Mouse (Mus musculus) layer of hippocampus, adult 11-12 months (tissue): ENCODE measurements around the gene Zbtb12.
A peak's percentile ranks its signal among the peaks of the same experiment; 100 is the strongest.
"Not testable (repeated sequence)": the region's sequence is repeated elsewhere in the genome, so short reads cannot be mapped to it uniquely, and the experiment has no call there.

ENCODE experiments used
- DNase-seq: peaks from one replicate; pipeline ENCODE4 v3.0.0; 2022; ENCODE audit warnings: low spot score

Gene Zbtb12

DNA sequence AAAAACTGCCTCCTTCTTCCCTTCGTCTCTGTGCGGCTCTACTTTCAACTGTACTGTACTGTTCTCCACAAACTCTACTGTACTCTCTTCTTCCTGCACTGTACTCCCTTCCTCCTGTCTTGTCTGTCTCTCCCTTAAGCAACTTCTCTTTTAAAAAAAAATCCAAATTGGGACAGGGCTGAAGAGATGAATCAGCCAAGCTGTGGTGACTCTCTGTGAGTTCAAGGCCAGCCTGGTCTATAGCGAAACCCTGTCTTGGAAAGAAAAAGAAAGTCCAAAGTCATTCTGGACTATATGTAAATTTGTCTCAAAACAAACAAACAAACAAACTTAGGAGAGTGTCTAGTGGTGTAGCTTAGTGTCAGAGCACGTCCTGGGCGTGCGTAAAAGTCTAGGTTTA lies 5.0 kb upstream of the Zbtb12 start:
- DNase-seq = no peak

DNA sequence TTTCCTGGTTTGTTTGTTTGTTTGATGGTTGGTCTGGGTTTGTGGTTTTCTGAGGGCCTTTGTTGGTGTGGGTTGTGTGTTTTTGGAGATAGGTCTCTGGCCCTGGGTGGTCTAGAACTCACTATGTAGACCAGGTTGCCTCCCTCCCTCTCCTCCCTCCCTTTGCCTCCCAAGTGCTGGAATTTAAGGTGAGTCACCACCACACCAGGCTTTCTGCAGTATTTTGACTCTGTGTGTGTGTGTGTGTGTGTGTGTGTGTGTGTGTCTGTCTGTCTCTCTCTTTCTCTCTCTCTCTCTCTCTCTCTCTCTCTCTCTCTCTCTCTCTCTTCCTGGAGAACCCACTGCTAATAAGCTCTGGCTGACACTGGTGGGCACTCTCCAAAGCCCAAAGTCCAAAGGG lies 1.9 kb downstream of the Zbtb12 start:
- no peak for DNase-seq

DNA sequence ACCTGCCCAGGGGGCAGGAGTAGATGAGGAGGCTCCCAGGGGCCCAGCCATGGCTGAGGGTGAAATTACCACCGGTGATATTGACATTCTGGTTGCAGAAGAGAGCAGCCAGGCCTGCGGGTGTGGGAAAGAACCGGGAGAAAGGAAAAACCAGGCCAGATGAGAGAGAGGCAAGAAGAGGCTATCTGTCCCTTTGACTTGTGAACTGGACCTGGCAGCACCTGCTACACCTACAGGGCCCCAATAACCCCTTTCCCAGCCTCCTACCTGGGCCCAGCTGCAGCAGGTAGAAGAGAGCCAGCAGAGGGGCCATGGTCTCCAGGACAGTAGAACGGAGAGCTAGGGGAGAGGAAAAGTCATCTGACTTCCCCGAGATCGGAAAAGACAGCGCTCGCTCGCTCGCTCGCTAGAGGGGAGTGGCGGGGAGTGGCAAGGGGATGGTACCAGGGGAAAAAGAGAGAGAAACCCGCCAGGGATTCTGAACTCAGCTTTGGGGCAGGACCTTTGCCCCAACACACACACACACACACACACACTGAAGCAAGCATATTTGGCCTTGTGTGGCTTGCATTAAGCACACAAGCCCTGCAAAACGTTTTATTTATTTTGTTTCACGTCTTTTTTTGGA lies 2.5 kb downstream of the Zbtb12 start, which contains the start of gene Gm20547:
Gm20547 (minus strand) TSS at position 360 of the 628 bp plus-strand sequence.
- DNase-seq = no peak

DNA sequence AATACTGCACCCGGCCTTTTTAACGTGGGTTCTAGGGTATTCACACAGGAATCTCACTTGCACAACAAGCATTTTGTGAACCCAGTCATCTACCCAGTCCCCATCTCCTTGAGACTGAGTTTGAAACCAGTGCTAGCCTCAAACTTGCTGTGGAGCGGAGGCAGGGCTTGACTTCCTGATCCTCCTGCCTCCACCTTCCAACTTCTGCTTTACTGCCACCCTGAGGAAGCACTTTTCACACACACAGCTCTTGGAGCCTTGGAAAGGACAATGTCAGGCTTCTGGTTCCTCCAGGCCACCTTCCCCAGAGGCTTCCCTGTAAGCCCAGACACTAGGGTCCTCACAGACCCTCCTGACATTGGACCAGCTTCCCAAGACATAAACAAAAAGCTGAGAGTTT lies 4.0 kb downstream of the Zbtb12 start:
- DNase-seq = no peak

DNA sequence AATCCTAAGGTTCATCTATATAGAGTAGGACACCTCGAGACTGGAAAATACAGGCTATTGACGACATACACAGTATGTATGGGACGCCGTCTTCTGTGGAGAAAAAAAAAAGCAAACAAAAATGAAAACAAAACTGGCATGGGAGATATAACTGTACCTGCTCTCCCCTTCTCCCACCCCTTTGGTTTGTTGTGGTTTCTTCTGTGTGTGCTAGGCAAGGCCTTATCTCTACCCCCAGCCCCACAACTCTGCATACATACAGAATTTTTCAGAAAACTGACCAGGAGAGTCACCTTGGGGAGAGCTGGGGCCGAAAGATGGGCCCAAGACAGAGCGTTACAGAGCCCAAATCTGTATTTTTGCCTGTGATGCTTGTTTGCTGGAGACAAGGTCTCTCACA lies 5.4 kb downstream of the Zbtb12 start:
- DNase-seq = no peak

DNA sequence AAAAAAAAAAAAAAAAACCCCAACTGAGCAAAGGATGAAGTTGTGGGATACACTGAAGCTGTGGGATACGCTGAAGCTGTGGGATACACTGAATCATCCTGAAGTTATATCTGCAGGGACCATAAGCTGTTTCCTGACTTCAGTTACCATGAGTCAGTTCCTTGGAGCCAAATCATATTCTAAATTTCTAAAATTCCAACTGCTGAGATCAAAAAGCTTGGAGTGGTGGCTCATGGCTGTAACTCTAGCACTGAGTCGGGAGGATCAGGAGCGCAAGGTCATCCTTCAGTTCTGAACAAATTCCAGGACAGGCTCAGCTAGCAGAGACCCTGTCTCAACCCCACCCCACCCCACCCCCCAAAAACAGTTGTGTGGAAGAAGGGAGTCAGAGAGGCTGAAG lies 6.3 kb downstream of the Zbtb12 start:
- no peak for DNase-seq

DNA sequence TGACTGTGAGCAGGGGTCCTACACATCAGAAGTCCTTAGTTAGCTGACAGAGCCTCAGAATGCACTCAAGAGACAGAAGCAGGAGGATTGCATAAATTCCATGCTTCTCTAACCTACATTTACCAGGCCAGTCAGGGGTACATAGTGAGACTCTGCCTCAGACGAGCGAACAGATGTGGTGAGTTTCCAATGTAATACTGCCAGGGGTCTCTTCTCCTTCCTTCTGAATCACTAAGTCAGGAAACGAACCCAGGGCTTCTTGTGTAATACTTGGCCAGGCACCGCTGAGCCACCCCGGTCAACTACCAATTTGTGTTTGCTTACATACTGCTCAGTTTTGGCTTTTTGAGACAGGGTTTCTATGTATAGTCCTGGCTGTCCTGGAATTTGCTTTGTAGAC lies 8.7 kb downstream of the Zbtb12 start:
- no peak for DNase-seq

DNA sequence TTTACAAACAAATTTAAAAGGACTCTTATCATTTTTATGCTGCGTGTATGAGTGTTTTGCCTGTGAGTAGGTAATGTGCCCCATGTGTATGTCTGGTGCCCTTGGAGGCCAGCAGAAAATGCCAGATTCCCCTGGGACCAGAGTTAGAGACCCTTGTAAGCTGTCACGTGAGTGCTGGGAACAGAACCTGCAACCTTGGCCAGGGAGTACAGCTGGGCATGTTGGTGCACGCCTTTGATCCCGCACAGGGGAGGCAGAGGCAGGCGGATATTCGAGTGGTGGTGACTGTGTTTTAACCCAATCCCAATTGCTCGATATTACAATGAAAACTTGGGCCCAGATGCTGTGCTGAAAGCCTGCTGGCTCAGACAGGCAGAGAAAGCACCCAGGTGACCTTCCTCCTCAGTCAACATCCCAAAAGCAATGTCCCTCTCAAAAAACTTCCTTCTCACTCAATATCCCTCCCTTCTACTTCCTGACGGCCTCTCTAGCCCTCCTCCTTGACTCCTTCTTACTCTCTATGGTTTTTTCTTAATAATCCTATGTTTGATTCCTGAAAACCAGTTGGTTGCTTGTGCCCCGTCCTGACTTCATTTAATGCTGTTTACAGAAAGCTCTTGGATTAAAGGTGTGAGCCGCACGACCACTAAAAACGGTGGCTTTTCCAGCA lies 10.9 kb downstream of the Zbtb12 start:
- DNase-seq = no peak

DNA sequence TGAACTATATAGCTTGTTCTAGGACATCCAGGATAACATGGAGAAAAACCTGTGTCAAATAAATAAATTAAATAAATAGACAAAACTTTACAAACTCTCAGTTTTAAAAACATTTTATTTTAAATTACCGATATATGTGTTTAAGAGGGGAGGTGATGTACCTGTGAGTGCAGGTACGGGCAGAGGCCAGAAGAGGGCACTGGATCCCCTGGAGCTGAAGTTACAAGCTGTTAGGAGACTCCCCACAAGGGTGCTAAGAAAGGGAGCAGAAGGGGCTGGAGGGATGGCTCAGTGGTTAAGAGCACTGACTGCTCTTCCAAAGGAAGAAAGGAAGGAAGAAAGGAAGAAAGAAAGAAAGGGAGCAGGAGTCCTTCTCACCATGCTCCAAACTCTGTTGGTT lies 12.1 kb downstream of the Zbtb12 start:
- no peak for DNase-seq

DNA sequence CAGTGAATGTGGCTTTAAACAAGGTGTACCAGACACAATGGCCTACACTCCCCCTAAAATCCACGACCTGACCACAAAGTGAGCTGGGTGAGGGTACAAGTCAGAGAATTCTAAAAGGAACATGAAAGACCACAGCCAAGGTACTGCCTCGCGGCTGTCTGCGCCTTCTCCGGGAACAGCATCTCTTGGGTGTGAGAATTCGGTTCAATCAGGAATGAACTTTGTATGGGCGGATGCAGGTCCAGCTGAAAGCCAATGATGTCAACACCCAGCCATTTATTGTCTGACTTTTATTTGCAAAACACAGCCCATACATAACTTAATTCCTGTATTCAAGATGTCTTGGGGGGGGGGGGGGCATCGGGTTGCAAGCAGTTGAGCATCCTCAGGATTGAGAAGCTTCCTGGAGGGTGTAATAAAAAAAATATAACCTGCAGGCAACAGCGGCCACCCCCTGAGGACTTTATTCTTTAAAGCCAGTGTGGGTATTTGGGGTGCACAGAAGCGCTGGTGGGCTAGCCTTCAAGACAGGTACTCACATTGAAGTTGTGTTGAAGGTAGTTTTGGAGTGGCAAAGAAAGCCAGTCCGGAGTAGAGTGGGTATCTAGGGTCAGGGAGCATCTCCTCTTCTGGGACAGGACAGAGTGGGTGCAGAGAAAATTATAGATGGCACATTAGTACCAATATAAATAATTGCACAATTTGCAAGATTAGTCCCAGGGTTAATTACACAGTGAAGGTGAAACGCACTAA lies 14.0 kb downstream of the Zbtb12 start:
- no peak for DNase-seq

DNA sequence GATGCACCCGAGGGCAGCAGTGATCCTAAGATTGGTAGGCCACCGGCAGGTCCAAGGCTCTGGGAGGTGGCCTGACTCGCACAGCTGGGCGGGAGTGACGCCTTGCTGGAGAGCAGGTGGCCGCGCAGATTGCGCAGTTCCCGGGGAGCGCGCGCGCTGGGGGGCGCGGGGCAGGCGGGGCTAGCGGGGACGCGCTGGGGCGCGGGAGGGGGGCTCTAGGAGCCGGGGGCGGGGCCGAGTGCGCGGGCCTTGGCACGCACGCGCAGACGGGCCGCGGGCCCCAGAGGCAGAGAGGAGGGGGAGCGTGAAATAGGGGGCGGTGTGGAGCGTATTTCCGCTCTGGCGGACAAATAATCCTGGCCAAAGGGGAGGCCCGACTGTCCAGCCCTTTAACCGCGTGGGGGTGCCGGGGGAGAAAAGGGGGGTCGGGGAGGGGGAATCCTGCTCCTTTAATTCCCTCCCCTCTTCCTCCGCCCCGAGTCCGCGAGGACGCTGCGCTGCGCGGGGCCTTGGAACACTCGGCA lies 14.9 kb downstream of the Zbtb12 start:
- DNase-seq = peak; percentile 94

DNA sequence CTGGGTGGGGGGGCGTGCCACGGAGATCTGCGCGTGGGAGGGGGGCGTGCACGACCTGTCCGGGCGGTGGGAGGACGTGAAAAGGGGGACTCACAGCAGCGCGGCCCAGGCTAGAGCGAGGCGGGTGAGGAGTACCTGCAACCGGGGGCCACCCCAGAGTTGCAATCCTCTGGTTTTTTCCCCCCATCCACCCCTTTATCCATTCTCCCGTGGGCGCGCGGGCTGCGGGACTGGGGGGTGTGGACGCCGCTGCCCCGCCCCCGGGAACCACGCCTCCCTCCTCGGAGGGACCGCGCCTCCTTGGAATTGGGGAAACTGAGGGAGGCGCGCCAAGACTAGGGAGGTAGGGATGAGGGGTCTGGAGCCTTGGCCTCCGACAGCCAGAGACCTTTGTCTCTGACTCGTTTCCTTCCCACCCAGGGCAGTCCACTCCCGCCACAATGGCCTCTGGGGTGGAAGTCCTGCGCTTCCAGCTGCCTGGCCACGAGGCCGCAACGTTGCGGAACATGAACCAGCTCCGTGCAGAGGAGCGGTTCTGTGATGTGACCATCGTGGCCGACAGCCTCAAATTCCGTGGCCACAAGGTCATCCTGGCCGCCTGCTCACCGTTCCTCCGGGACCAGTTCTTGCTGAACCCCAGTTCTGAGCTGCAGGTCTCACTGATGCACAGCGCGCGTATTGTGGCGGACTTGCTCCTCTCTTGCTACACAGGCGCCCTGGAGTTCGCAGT lies 15.7 kb downstream of the Zbtb12 start:
- peak; percentile 61 for DNase-seq

DNA sequence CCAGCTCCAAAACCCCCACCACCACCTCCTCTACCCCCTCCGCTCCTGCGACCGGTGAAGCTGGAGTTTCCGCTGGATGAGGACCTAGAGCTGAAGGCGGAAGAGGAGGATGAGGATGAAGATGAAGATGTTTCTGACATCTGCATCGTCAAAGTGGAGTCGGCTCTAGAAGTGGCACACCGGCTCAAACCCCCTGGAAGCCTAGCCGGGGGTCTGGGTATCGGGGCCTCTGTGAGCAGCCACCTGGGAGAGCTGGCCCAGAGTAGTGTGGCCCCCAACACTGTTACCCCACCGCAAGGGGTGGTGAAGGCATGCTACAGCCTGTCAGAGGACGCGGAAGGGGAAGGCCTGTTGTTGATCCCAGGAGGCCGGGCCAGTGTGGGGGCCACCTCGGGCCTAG lies 16.4 kb downstream of the Zbtb12 start:
- DNase-seq = no peak

DNA sequence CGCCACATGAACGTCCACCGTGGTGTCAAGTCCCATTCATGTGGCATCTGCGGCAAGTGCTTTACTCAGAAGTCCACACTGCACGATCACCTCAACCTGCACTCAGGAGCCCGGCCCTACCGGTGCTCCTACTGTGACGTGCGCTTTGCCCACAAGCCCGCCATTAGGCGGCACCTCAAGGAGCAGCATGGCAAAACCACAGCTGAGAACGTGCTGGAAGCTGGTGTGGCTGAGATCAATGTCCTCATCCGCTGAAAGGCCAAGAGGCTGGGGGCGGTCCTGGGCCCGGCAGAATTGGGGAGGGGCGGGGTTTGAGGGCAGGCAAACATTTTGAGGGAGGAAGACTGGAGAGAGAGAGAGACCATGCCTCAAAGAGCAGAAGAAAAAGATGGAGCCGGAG lies 17.1 kb downstream of the Zbtb12 start:
- no peak for DNase-seq

DNA sequence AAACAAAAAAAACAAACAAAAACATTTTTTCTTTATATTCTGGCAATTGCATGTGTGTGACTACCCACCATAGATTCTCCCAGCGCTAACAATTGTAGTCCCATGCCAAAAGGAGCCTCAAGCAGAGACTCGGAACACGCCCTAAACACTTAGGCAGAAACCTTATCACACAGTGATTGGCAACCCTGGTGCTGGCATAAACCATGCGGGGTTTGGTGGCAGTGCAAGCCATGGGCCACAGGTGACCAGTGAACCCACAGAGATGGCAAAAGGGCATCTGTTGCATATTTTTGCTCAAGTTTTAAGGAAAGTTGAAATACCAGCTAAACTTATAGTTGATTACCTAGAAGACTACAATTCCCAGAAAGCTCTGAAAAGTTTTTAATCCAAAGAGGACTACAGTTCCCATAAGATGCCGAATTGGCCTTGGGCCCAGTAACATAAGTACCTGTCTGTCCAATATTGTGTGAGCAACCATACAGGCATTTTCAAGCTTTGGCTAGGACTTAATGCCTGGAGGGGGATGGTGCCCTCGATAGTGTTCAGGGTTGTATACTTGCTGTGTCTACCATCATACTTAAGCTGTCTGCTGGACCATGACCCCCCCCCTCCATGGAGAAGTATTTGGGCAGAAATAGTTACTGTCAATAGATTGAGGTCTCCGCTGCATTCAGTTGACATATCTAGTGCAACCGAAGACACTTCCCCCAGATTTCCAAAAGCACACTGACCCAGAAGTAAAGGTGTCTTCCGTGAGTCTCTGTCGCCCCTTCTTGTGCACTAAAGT lies 18.3 kb downstream of the Zbtb12 start:
- peak; percentile 67 for DNase-seq

DNA sequence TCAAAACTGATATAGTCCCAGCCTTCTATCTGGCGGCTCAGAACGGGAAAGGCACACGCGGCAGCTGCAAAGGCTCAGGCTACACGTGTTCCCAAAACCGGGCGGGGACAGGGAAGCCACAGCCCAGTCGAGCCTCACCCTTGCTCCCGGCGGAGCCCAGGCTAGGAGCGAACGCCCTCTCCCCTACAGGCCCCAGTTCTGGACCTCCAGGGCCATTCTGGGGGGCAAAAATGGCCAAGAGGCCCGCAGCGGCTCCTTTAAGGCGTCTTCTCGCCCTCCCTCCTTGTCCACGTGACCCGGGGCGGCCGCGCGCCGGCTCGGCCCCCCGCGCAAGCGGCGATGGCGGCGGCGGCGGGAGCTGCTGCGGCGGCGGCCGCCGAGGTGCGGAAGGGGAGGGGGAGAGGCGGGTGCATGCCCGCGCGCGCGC lies 18.9 kb downstream of the Zbtb12 start, which contains the start of the genes C2 and Ehmt2:
C2 (minus strand) TSS at position 106 of the 427 bp plus-strand sequence.
Ehmt2 (plus strand) TSS at position 310 of the 427 bp plus-strand sequence.
- peak; percentile 78 for DNase-seq

DNA sequence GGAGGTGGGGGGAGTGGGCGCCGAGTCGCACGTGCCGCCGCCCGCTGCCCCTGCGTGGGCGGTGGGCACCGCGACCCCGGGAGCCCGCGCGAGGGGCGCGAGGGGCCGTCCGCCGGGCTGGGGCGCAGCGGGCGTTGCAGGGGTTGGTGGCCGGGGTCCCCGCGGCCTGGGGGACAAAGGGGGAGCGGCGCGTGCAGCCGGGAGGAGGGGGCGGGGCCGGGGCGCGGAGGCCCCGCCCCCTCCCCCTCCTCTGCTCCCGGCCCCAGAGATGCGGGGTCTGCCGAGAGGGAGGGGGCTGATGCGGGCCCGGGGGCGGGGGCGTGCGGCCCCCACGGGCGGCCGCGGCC lies 19.4 kb downstream of the Zbtb12 start:
- DNase-seq = no peak

DNA sequence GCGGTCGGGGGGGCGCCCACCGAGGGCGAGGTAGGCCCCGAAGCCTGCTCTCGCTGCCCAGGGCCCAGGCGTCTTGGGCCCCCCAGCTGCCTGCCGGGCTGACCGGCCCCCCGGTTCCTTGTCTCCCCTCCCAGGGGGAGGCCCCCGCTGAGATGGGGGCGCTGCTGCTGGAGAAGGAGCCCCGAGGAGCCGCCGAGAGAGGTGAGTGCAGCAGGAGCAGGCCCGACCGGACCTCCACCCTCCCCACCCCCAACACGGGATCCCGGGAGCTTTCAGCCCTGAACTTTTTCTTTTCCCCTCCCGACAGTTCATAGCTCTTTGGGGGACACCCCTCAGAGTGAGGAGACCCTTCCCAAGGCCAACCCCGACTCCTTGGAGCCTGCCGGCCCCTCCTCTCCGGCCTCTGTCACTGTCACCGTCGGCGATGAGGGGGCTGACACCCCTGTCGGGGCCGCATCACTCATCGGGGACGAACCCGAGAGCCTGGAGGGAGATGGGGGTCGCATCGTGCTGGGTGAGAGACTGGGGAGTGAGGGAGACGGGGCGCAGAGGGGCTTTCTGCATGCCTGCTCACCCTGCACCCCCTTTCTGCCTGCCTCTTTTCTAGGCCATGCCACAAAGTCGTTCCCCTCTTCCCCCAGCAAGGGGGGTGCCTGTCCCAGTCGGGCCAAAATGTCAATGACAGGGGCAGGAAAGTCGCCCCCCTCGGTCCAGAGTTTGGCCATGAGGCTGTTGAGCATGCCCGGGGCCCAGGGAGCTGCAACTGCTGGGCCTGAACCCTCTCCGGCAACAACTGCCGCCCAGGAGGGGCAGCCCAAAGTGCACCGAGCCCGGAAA lies 20.0 kb downstream of the Zbtb12 start:
- peak; percentile 32 for DNase-seq

DNA sequence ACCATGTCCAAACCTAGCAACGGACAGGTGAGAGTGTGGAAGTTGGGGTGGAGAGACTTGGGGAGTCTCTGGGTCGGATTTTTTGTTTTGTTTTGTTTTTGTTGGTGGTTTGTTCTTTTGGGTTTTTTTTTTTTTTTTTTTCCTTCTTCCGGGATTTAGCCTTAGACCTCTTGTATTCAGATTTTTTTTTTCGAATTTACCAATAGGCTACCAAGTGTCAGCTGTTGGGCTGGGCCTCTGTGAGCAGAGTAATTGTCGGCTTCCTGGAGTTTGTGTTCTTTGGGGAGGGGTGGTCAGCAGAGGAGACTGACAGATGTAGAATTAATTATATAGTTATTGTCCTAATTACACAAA lies 20.6 kb downstream of the Zbtb12 start:
- DNase-seq = no peak

DNA sequence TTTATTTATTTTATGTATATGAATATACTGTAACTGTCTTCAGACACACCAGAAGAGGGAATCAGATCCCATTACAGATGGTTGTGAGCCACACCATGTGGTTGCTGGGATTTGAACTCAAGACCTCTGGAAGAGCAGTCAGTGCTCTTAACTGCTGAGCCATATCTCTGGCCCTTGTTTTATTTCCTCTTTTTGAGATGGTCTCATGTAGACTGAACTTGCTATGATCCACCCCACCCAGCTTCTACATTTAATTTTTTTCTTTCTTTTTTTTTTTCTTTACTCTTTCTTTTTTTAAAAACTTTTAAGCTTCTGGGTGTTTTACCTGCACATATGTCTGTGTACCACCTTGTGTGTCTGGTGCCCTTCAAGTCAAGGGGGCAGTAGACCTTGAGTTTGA lies 21.5 kb downstream of the Zbtb12 start:
- DNase-seq = not testable (repeated sequence)

DNA sequence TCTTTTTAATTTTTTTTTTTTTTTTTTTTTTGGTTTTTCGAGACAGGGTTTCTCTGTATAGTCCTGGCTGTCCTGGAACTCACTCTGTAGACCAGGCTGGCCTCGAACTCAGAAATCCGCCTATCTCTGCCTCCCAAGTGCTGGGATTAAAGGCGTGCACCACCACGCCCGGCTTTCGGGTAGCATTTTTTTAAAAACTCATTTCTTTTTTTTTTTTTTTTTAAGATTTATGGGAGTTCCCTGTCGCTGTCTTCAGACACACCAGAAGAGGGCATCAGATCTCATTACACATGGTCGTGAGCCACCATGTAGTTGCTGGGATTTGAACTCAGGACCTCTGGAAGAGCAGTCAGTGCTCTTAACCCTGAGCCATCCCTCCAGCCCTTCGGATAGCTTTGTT lies 22.7 kb downstream of the Zbtb12 start:
- DNase-seq = not testable (repeated sequence)
